In genomic region chr13:115266164-115266563, GRCm38 (mm10) we compare ENCODE assay signal across 19 mouse cellular contexts.
DNase-seq lines count a peak whose midpoint lies in the region; ATAC-seq lines count a peak whose summit lies in the region.
"Had no signal": no experiment of that assay in that cellular context is flagged by ENCODE, and none has a peak within 500 bp of the region (broad histone marks: within the 10 kb centered on the region; RNA-seq: fewer than 3 reads in every experiment).

No protein-coding gene starts in this region.

- no peaks in the 10 kb centered on the region for H3K4me1 ChIP-seq in forebrain, embryonic 14.5 days (ENCODE audit: control insufficient read depth, insufficient read depth, low read length)
- no peaks in the 10 kb centered on the region for H3K4me1 ChIP-seq in forebrain, embryonic 10.5 days
- H3K4me1 ChIP-seq in neural tube, embryonic 12.5 days, result no peaks in the 10 kb centered on the region
- H3K4me1 ChIP-seq in midbrain, embryonic 15.5 days, result peaks cover 6% of the 10 kb centered on the region
- H3K4me1 ChIP-seq: embryonic facial prominence, embryonic 15.5 days; heart, embryonic 12.5 days had no signal

- no peaks in the 10 kb centered on the region for H3K36me3 ChIP-seq in forebrain, embryonic 14.5 days (ENCODE audit: control insufficient read depth, insufficient read depth, low read length)
- H3K36me3 ChIP-seq in forebrain, embryonic 10.5 days (replicated peaks), result no peaks in the 10 kb centered on the region
- H3K36me3 ChIP-seq in neural tube, embryonic 12.5 days, result no peaks in the 10 kb centered on the region
- no peaks in the 10 kb centered on the region for H3K36me3 ChIP-seq in midbrain, embryonic 15.5 days (replicated peaks)
- H3K36me3 ChIP-seq: embryonic facial prominence, embryonic 15.5 days; heart, embryonic 12.5 days had no signal

- WGBS in forebrain, embryonic 14.5 days, result 76% methylated on average over 6 of the region's 6 CpGs
- 86% methylated on average over 6 of the region's 6 CpGs for WGBS in forebrain, embryonic 10.5 days
- WGBS in neural tube, embryonic 12.5 days, result 73% methylated on average over 6 of the region's 6 CpGs
- WGBS in midbrain, embryonic 15.5 days, result 63% methylated on average over 6 of the region's 6 CpGs

- no peak overlapping the region for H3K27ac ChIP-seq in forebrain, embryonic 14.5 days (ENCODE audit: low read depth, low read length)
- no peak overlapping the region for H3K27ac ChIP-seq in forebrain, embryonic 10.5 days
- no peak overlapping the region for H3K27ac ChIP-seq in neural tube, embryonic 12.5 days
- H3K27ac ChIP-seq in midbrain, embryonic 15.5 days, result 0 out of 2 replicates have a peak overlapping the region, but pooled peaks have one; percentile 24
- H3K27ac ChIP-seq: embryonic facial prominence, embryonic 15.5 days; heart, adult 2 months had no signal

- no peaks in the 10 kb centered on the region for H3K9me3 ChIP-seq in forebrain, embryonic 14.5 days (replicated peaks; ENCODE audit: control insufficient read depth, low read length)
- no peaks in the 10 kb centered on the region for H3K9me3 ChIP-seq in forebrain, embryonic 10.5 days
- no peaks in the 10 kb centered on the region for H3K9me3 ChIP-seq in neural tube, embryonic 12.5 days
- no peaks in the 10 kb centered on the region for H3K9me3 ChIP-seq in midbrain, embryonic 15.5 days
- H3K9me3 ChIP-seq: embryonic facial prominence, embryonic 15.5 days; heart, embryonic 12.5 days had no signal

- H3K9ac ChIP-seq in forebrain, embryonic 14.5 days (ENCODE audit: low read length), result no peak overlapping the region
- H3K9ac ChIP-seq in neural tube, embryonic 12.5 days, result no peak overlapping the region
- H3K9ac ChIP-seq in midbrain, embryonic 15.5 days, result no peak overlapping the region
- H3K9ac ChIP-seq: embryonic facial prominence, embryonic 15.5 days; heart, embryonic 12.5 days had no signal

- no peak for ATAC-seq in forebrain, embryonic 14.5 days
- ATAC-seq in neural tube, embryonic 12.5 days (ENCODE audit: low FRiP score, low read depth), result 0 out of 2 replicates have a peak, but pooled peaks have one; percentile 37
- ATAC-seq in midbrain, embryonic 15.5 days (replicated peaks), result peak; percentile 75; the same call in 1 of the 2 replicates
- ATAC-seq: hindbrain, embryonic 16.5 days had no signal

- no peak overlapping the region for H3K4me3 ChIP-seq in forebrain, embryonic 14.5 days (ENCODE audit: low read depth, low read length)
- H3K4me3 ChIP-seq in forebrain, embryonic 10.5 days, result no peak overlapping the region
- no peak overlapping the region for H3K4me3 ChIP-seq in neural tube, embryonic 12.5 days
- no peak overlapping the region for H3K4me3 ChIP-seq in midbrain, embryonic 15.5 days
- H3K4me3 ChIP-seq: embryonic facial prominence, embryonic 15.5 days; erythroblast, embryonic 14.5 days; heart, adult 2 months; heart, embryonic 12.5 days had no signal

- no peak overlapping the region for H3K4me2 ChIP-seq in forebrain, embryonic 14.5 days (ENCODE audit: low read length)
- H3K4me2 ChIP-seq in neural tube, embryonic 12.5 days (replicated peaks), result no peak overlapping the region
- H3K4me2 ChIP-seq in midbrain, embryonic 15.5 days, result no peak overlapping the region; the same call in 1 of the 2 replicates
- H3K4me2 ChIP-seq: embryonic facial prominence, embryonic 15.5 days; heart, embryonic 12.5 days had no signal

- peak; percentile 22 for DNase-seq in forebrain, embryonic 14.5 days (ENCODE audit: low spot score)
- DNase-seq in forebrain, embryonic 10.5 days (ENCODE audit: extremely low spot score, low spot score), result no peak
- DNase-seq in neural tube, embryonic 10.5 days (ENCODE audit: extremely low spot score, low spot score), result no peak
- no peak for DNase-seq in urinary bladder, postnatal 10 days (ENCODE audit: low spot score)
- DNase-seq in adrenal gland, adult 2 months, result no peak
- DNase-seq: adrenal gland, postnatal 10 days; cerebellum, adult 18-20 months; cerebellum, adult 9-11 months; cerebellum, postnatal 36 days; gastrocnemius, postnatal 10 days; heart, adult 2 months; heart, postnatal 36 days; kidney, adult 11 months had no signal

- no peaks in the 10 kb centered on the region for H3K27me3 ChIP-seq in forebrain, embryonic 14.5 days (replicated peaks; ENCODE audit: control insufficient read depth, insufficient read depth, low read length)
- no peaks in the 10 kb centered on the region for H3K27me3 ChIP-seq in forebrain, embryonic 10.5 days (ENCODE audit: poor library complexity, severe bottlenecking)
- H3K27me3 ChIP-seq in neural tube, embryonic 12.5 days (replicated peaks), result no peaks in the 10 kb centered on the region
- H3K27me3 ChIP-seq in midbrain, embryonic 15.5 days (replicated peaks), result no peaks in the 10 kb centered on the region
- H3K27me3 ChIP-seq: embryonic facial prominence, embryonic 15.5 days; heart, embryonic 12.5 days had no signal
